Mouse (Mus musculus) heart, embryonic 16.5 days (tissue): Measurements from ENCODE around the gene Tnip2. TPM values are rescaled to one million over a fixed set of nuclear protein-coding genes. Genes with fewer than 3 reads are reported as not detected.

Experiments
- ATAC-seq: fragments of 200-750 bp; cut with Nextera tagmentation; replicated peaks from 2 replicates; pipeline ENCODE4 v1.8.0; 2017; ENCODE audit warnings: moderate number of reproducible peaks; ENCODE audit not compliant: insufficient read depth, low FRiP score; ENCODE audit errors: extremely low read depth
- H3K27ac ChIP-seq: fragments of 300-500 bp; sonication (generic); 2 replicates; pipeline ENCODE4 v1.5.1; 2014; ENCODE audit warnings: mild to moderate bottlenecking, low read length, control low read depth, moderate library complexity
- H3K27me3 ChIP-seq: fragments of 300-500 bp; sonication (generic); 2 replicates; pipeline ENCODE4 v1.6.1; 2014; ENCODE audit warnings: low read length, mixed read lengths; ENCODE audit not compliant: control insufficient read depth, insufficient read depth
- H3K36me3 ChIP-seq: fragments of 300-500 bp; sonication (generic); 2 replicates; pipeline ENCODE4 v1.6.1; 2014; ENCODE audit not compliant: control insufficient read depth, insufficient read depth
- H3K4me1 ChIP-seq: fragments of 300-500 bp; sonication (generic); 2 replicates; pipeline ENCODE4 v1.6.1; 2014; ENCODE audit warnings: low read length, mixed read lengths; ENCODE audit not compliant: control insufficient read depth, insufficient read depth
- H3K4me2 ChIP-seq: fragments of 300-500 bp; sonication (generic); 2 replicates; pipeline ENCODE4 v1.6.1; 2014; ENCODE audit warnings: low read depth, mild to moderate bottlenecking, control low read depth, low read length
- H3K4me3 ChIP-seq: fragments of 300-500 bp; sonication (generic); 2 replicates; pipeline ENCODE4 v1.5.1; 2014; ENCODE audit warnings: mild to moderate bottlenecking, control low read depth, low read length
- H3K9ac ChIP-seq: fragments of 300-500 bp; sonication (generic); 2 replicates; pipeline ENCODE4 v1.6.1; 2014; ENCODE audit warnings: low read length, control low read depth
- H3K9me3 ChIP-seq: fragments of 300-500 bp; sonication (generic); replicated peaks from 2 replicates; pipeline ENCODE4 v1.6.1; 2016; ENCODE audit warnings: low read length; ENCODE audit not compliant: control insufficient read depth
- WGBS: fragments of 180-500 bp; shearing (Covaris S2); extraction: QIAGEN DNeasy Blood & Tissue Kit; methylation state at CpG from one replicate; pipeline ENCODE4 v1.1.7; 2014; 5-methylcytosine and 5-hydroxymethylcytosine counted together
- polyA plus RNA-seq: library from polyadenylated mRNA; unstranded; fragments of >200 nt; fragmentation: Nextera tagmentation; extraction: Ambion mirVana; gene quantifications from 2 replicates; pipeline ENCODE4 v1.2.1, GENCODE M21; 2015

Gene Tnip2
- polyA plus RNA-seq, 1 experiment from 2014 or later: 18.2 TPM

DNA sequence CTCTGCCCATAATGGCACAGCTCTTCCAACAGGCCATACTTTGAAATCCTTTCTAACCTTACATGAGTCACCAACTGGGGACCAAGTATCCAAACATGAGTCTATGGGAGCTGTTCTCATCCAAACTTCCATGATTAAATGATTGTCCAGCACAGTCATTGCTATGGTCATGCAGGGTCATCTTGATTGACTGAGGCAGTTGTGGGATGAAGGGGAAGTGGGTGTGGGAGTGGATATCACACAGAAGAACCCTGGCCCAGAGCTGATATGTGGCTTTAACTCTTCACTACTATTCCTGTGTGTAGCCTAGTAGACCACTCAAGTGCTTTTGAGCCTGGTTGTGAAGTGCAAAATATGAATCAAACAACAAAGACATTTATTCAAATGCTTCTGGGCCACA is 1.3 kb upstream of the Tnip2 start:
- H3K27me3 ChIP-seq: no peaks in the 10 kb centered on the region
- no peaks in the 10 kb centered on the region for H3K36me3 ChIP-seq
- H3K9me3 ChIP-seq: no peaks in the 10 kb centered on the region
- no peak overlapping the region for H3K27ac ChIP-seq
- no peak overlapping the region for H3K9ac ChIP-seq
- no peak for ATAC-seq
- no peak overlapping the region for H3K4me2 ChIP-seq
- H3K4me3 ChIP-seq: no peak overlapping the region
- H3K4me1 ChIP-seq: peaks cover 5% of the 10 kb centered on the region; the same call in 1 of the 2 replicates

DNA sequence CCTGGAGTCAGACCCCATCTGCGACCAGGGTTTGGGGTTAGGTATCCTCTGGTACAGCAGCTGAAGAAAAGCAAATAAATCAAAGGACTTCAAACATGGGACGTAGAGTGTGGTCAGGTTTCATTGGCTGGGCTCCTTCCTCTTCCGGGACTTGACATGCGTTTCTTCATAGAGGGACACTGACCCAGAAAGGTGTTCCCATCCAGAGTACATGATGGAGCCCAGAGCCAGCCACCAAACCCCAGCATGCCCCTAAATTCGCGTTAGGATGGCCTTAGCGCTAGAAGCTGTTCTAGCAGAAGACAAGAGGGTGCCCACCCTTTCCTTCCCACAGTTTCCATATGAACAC is 401 bp upstream of the Tnip2 start:
- peaks cover 5% of the 10 kb centered on the region; the same call in 1 of the 2 replicates for H3K4me1 ChIP-seq
- H3K27ac ChIP-seq: peak overlapping the region; percentile 51
- 17% methylated on average over 7 of the region's 7 CpGs for WGBS
- no peaks in the 10 kb centered on the region for H3K9me3 ChIP-seq
- H3K36me3 ChIP-seq: no peaks in the 10 kb centered on the region
- ATAC-seq: peak; percentile 16
- peak overlapping the region; percentile 68 for H3K9ac ChIP-seq
- H3K27me3 ChIP-seq: no peaks in the 10 kb centered on the region
- peak overlapping the region; percentile 97 for H3K4me2 ChIP-seq
- H3K4me3 ChIP-seq: peak overlapping the region; percentile 88

DNA sequence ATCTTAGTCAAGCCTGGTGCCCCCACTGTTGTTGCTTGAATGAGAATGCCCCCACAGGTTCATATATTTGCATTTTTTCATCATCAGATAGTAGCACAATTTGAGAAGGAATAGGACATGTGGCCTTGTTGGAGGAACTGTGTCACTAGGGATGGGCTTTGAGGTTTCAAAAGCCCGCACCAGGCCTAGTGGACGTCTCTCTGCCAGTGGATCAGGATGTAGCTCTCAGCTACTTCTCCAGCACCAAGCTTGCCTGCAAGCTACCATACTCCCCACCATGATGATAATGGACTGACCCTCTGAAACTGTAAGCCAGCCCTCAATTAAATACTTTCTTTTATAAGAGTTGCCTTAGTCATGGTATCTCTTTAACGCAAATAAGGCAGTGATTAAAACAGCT is 1.3 kb downstream of the Tnip2 start:
- no peak overlapping the region for H3K4me3 ChIP-seq
- no peak for ATAC-seq
- no peak overlapping the region for H3K9ac ChIP-seq
- no peaks in the 10 kb centered on the region for H3K36me3 ChIP-seq
- no peak overlapping the region for H3K4me2 ChIP-seq
- H3K27ac ChIP-seq: no peak overlapping the region
- H3K9me3 ChIP-seq: no peaks in the 10 kb centered on the region
- no peaks in the 10 kb centered on the region for H3K27me3 ChIP-seq
- WGBS: 92% methylated on average over 3 of the region's 3 CpGs
- peaks cover 5% of the 10 kb centered on the region; the same call in 1 of the 2 replicates for H3K4me1 ChIP-seq

DNA sequence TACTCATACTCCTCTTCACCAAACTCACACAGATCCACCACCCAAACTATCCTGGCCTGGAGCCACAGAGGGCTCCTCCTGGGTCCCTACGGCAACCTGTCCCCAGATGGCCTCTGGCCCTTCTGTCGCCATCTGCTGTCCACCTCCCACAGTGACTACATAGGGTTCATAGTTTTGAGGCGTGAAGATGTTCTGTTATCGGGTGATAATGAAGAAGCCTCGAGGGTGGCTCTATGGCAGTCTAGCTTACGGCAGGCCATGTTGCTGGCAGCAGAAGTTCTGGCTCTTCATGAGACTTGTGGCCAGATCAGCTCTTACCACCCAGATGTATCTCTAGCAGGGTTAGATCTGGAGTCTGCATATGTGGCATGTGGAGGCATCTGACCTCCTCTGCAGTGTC is 11.0 kb downstream of the Tnip2 start:
- Histone ChIP-seq H3K9ac (no peak overlapping the region), H3K4me3 (no peak overlapping the region), H3K9me3 (no peaks in the 10 kb centered on the region), H3K4me1 (no peaks in the 10 kb centered on the region), H3K36me3 (peaks cover 9% of the 10 kb centered on the region; the same call in 1 of the 2 replicates), H3K27ac (no peak overlapping the region), H3K27me3 (no peaks in the 10 kb centered on the region), H3K4me2 (no peak overlapping the region)
- ATAC-seq: no peak
- WGBS: 64% methylated on average over 6 of the region's 6 CpGs

DNA sequence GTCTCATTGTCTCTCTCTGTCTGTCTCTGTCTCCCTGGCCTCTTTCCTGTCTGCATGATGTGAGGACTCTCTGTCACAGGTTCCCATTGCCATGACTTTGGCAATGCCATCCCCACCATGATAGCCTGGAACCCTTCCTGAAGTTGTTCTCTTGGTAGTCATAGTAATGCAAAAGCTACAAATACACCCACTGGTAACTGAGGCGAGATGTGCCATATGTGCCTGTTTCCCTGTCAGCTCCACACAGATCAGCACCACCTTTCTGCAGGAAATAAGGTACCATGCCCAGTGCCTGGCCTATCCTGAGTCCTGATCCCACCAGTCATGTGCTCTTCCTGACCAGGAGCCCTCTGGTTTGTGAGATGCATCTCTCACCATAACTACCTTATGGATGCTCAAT is 11.4 kb downstream of the Tnip2 start:
- no peak overlapping the region for H3K27ac ChIP-seq
- no peaks in the 10 kb centered on the region for H3K4me1 ChIP-seq
- WGBS: 87% methylated on average over 1 of the region's 1 CpGs
- no peak overlapping the region for H3K4me2 ChIP-seq
- no peak for ATAC-seq
- peaks cover 9% of the 10 kb centered on the region; the same call in 1 of the 2 replicates for H3K36me3 ChIP-seq
- no peak overlapping the region for H3K4me3 ChIP-seq
- H3K9ac ChIP-seq: no peak overlapping the region
- H3K9me3 ChIP-seq: no peaks in the 10 kb centered on the region
- H3K27me3 ChIP-seq: no peaks in the 10 kb centered on the region

DNA sequence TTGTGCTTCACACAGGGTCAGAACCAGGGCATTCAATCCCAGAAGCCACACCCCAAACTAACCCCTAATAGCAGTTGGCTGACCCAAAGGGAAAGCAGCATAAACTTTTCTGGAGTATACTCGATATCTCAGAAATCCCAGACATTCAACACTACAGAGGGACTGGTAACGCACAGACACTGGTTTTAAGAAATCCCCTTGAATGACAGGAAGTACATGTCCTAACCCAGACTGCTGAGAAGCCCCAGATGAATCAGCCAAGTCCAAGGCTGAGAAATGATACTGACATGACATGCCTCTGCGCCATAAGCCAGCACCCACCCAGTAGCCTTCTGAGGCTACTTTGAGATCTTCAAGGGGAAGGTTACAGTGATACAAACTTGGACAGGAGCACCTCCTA is 12.2 kb downstream of the Tnip2 start:
- no peak overlapping the region for H3K9ac ChIP-seq
- H3K36me3 ChIP-seq: peaks cover 9% of the 10 kb centered on the region; the same call in 1 of the 2 replicates
- no peaks in the 10 kb centered on the region for H3K9me3 ChIP-seq
- no peak overlapping the region for H3K4me3 ChIP-seq
- WGBS: 70% methylated on average over 3 of the region's 3 CpGs
- no peaks in the 10 kb centered on the region for H3K27me3 ChIP-seq
- no peaks in the 10 kb centered on the region for H3K4me1 ChIP-seq
- H3K27ac ChIP-seq: no peak overlapping the region
- H3K4me2 ChIP-seq: no peak overlapping the region
- ATAC-seq: no peak

DNA sequence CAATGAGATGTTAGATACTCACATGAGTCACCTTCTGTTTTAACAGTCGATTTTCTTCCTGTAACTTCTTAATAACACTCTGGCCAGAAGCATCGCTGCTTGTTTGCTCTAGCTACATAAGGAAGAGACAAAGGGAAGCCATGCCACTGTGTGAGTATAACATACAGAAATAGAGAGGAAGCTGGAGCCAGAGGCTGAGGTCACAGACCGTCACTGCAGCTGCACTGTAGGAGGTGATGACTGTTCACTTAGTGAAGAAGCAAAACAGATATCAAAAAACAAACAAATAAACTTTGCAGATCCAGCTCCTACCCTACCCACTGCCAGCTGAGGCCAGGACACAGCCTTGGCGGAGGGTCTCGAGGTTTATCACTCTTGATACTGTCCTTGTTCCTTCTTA is 12.9 kb downstream of the Tnip2 start:
- H3K4me2 ChIP-seq: no peak overlapping the region
- no peak for ATAC-seq
- WGBS: 53% methylated on average over 5 of the region's 5 CpGs
- peaks cover 11% of the 10 kb centered on the region for H3K36me3 ChIP-seq
- H3K27ac ChIP-seq: no peak overlapping the region
- H3K27me3 ChIP-seq: no peaks in the 10 kb centered on the region
- H3K4me1 ChIP-seq: no peaks in the 10 kb centered on the region
- H3K9me3 ChIP-seq: no peaks in the 10 kb centered on the region
- no peak overlapping the region for H3K4me3 ChIP-seq
- H3K9ac ChIP-seq: no peak overlapping the region

DNA sequence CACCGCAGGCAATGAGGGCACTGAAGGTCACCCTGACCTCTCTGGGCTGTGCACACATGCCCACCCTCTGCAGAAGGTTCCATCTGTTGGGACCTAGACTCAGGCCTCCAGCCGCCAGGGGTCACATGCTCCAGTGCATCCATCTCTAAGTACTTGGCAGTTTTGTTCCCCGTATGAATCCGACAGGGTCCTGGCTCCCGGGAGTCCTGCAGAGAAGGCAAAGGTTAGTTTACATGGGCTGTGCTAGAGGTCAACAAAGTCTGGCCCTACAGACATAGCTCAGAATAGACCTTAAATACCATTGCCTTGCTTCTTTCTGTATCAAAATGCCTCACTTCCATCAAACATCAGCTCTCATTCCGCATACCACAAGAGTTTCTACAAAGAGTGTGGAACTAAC is 17.0 kb downstream of the Tnip2 start:
- 73% methylated on average over 6 of the region's 6 CpGs for WGBS
- H3K9me3 ChIP-seq: no peaks in the 10 kb centered on the region

DNA sequence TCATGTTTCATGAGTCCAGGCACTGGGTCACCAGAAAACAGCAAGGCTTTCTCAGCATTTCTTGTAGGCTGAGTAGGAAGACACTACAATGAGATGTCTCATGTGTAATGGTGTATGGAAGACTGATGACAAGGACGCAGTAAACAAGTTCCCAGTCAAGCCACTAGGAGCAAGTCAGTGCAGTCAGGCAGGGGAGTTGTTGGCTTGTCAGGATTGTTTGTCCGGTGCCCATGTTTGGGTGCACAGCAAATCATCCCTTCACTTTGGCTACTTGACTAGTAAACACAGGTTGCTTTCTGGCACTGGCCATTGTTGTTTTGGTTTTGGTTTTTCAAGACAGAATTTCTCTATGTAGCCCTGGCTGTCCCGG is 24.4 kb downstream of the Tnip2 start:
- H3K27ac ChIP-seq: no peak overlapping the region
- no peaks in the 10 kb centered on the region for H3K9me3 ChIP-seq
- H3K27me3 ChIP-seq: no peaks in the 10 kb centered on the region
- no peak overlapping the region for H3K4me2 ChIP-seq
- 82% methylated on average over 3 of the region's 3 CpGs for WGBS
- no peak for ATAC-seq
- H3K36me3 ChIP-seq: peaks cover 13% of the 10 kb centered on the region; the same call in 1 of the 2 replicates
- no peaks in the 10 kb centered on the region; the same call in 1 of the 2 replicates for H3K4me1 ChIP-seq
- no peak overlapping the region for H3K9ac ChIP-seq
- no peak overlapping the region for H3K4me3 ChIP-seq

More for the DNA sequence above, 17.0 kb downstream of the Tnip2 start:
- H3K4me2 ChIP-seq: no peak overlapping the region
- no peak overlapping the region for H3K27ac ChIP-seq
- H3K27me3 ChIP-seq: no peaks in the 10 kb centered on the region
- H3K4me3 ChIP-seq: no peak overlapping the region
- H3K36me3 ChIP-seq: peaks cover 8% of the 10 kb centered on the region
- no peak for ATAC-seq
- H3K9ac ChIP-seq: no peak overlapping the region
- H3K4me1 ChIP-seq: no peaks in the 10 kb centered on the region
